Comparison of ENCODE assay signal across 10 mouse cellular contexts in the genomic region with DNA sequence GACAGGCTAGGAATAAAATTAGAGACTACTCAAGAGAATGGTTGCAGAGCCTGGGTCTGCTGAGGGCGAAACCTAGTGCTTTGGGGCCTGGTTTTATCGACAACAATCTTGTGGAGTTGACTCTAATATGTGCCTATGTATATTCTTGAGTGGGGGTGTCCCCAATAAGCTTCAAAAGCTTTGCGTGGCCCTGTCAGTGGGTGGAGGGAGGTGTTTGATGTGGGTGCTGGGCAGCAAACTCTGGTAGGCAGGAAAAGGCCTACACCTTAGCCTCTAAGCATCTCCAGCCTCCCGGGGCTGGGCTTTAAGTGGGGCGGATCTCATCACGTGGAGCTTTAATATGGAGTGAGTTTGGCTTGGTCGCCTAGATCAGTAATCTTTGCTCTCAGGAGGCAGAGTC. TPM values are rescaled to one million over a fixed set of nuclear protein-coding genes. Genes with fewer than 3 reads are reported as not detected.
A peak's percentile ranks its signal among the peaks of the same experiment; 100 is the strongest.
DNase-seq lines count a peak whose midpoint lies in the region; ATAC-seq and TF ChIP-seq lines count a peak whose summit lies in the region.
"Had no signal": no experiment of that assay in that cellular context is flagged by ENCODE, and none has a peak within 500 bp of the region (broad histone marks: within the 10 kb centered on the region; RNA-seq: fewer than 3 reads in every experiment).

No protein-coding gene starts in this region.

- peaks cover 27% of the 10 kb centered on the region; the same call in 1 of the 2 replicates for H3K4me1 ChIP-seq in kidney, embryonic 16.5 days (ENCODE audit: insufficient read depth, low read length)
- 0 out of 2 replicates have a peak, but pooled peaks cover 2% of the 10 kb centered on the region for H3K4me1 ChIP-seq in forebrain, postnatal 0 days (ENCODE audit: insufficient read depth)
- peaks cover 34% of the 10 kb centered on the region for H3K4me1 ChIP-seq in midbrain, embryonic 13.5 days (replicated peaks)

- no peak overlapping the region for H3K9ac ChIP-seq in kidney, embryonic 16.5 days (replicated peaks; ENCODE audit: low read length)
- 0 out of 2 replicates have a peak overlapping the region, but pooled peaks have one; percentile 14 for H3K9ac ChIP-seq in forebrain, postnatal 0 days
- H3K9ac ChIP-seq in midbrain, embryonic 13.5 days (replicated peaks) = no peak overlapping the region

- H3K36me3 ChIP-seq in kidney, embryonic 16.5 days (ENCODE audit: insufficient read depth, low read length) = peaks cover 9% of the 10 kb centered on the region; the same call in 1 of the 2 replicates
- H3K36me3 ChIP-seq in forebrain, postnatal 0 days (ENCODE audit: insufficient read depth) = peaks cover 69% of the 10 kb centered on the region
- H3K36me3 ChIP-seq in midbrain, embryonic 13.5 days = peaks cover 91% of the 10 kb centered on the region

- no peak overlapping the region for H3K27ac ChIP-seq in kidney, embryonic 16.5 days (ENCODE audit: low read length)
- H3K27ac ChIP-seq in forebrain, postnatal 0 days (ENCODE audit: low read depth, low read length) = no peak overlapping the region
- no peak overlapping the region for H3K27ac ChIP-seq in midbrain, embryonic 13.5 days

- TF ChIP-seq CTCF in forebrain, postnatal 0 days (IDR thresholded peaks at IDR 0.05; ENCODE audit: low read depth) = no peak

- WGBS in kidney, embryonic 16.5 days = 57% methylated on average over 7 of the region's 7 CpGs
- WGBS in forebrain, postnatal 0 days = 60% methylated on average over 7 of the region's 7 CpGs
- WGBS in midbrain, embryonic 13.5 days = 57% methylated on average over 7 of the region's 7 CpGs

- H3K4me3 ChIP-seq in kidney, embryonic 16.5 days (ENCODE audit: low read length) = peak overlapping the region; percentile 60
- no peak overlapping the region for H3K4me3 ChIP-seq in forebrain, postnatal 0 days (ENCODE audit: low read depth, low read length)
- no peak overlapping the region for H3K4me3 ChIP-seq in midbrain, embryonic 13.5 days (replicated peaks)

- peaks cover 15% of the 10 kb centered on the region for H3K27me3 ChIP-seq in kidney, embryonic 16.5 days (ENCODE audit: insufficient read depth, low read length)
- H3K27me3 ChIP-seq in forebrain, postnatal 0 days (ENCODE audit: insufficient read depth, low read length) = no peaks in the 10 kb centered on the region
- H3K27me3 ChIP-seq in midbrain, embryonic 13.5 days = peaks cover 49% of the 10 kb centered on the region

- no peak for DNase-seq in kidney, adult 8-10 months
- DNase-seq in T-cell, adult 2 months (ENCODE audit: low spot score) = peak; percentile 64
- DNase-seq in forebrain, postnatal 0 days = no peak
- no peak for DNase-seq in thymus, postnatal 10 days (ENCODE audit: low spot score in 2 of 2)
- DNase-seq in layer of hippocampus, adult 11-12 months (ENCODE audit: low spot score) = no peak
- DNase-seq: gastrocnemius, postnatal 10 days; layer of hippocampus, adult 9-11 months had no signal

- no peak for ATAC-seq in kidney, embryonic 16.5 days (ENCODE audit: low FRiP score, low TSS enrichment)
- no peak for ATAC-seq in forebrain, postnatal 0 days
- no peak for ATAC-seq in midbrain, embryonic 13.5 days

- H3K4me2 ChIP-seq in kidney, embryonic 16.5 days (replicated peaks; ENCODE audit: low read depth, low read length) = peak overlapping the region; percentile 94
- no peak overlapping the region for H3K4me2 ChIP-seq in forebrain, postnatal 0 days (ENCODE audit: low read depth)
- H3K4me2 ChIP-seq in midbrain, embryonic 13.5 days (replicated peaks) = peak overlapping the region; percentile 58

- H3K9me3 ChIP-seq in kidney, embryonic 16.5 days (ENCODE audit: low read length) = no peaks in the 10 kb centered on the region
- no peaks in the 10 kb centered on the region for H3K9me3 ChIP-seq in forebrain, postnatal 0 days (ENCODE audit: low read length)
- no peaks in the 10 kb centered on the region for H3K9me3 ChIP-seq in midbrain, embryonic 13.5 days

RNA-seq across cellular contexts. Expression of gene Sult2b1, which starts 14.5 kb away (rescaled TPM):
- polyA plus RNA-seq in kidney, embryonic 16.5 days (2015; fragmentation: Nextera tagmentation; extraction: Ambion mirVana) = 1.9 and 2.5 TPM in 2 replicates
- 6.5 and 8.9 TPM in 2 replicates for total RNA-seq in forebrain, postnatal 0 days (2014; rRNA removed)
- 9.6 and 10.0 TPM in 2 replicates for polyA plus RNA-seq in forebrain, postnatal 0 days (2015; fragmentation: Nextera tagmentation; extraction: Ambion mirVana)
- polyA plus RNA-seq in midbrain, embryonic 13.5 days (2015; fragmentation: Nextera tagmentation; extraction: Ambion mirVana) = 5.5 and 5.6 TPM in 2 replicates
- total RNA-seq: gastrocnemius, postnatal 10 days; neutrophil, adult 5-6 weeks had no signal

RNA-seq across cellular contexts. Expression of gene Lmtk3, which starts 15.4 kb away (rescaled TPM):
- polyA plus RNA-seq in kidney, embryonic 16.5 days (2015; fragmentation: Nextera tagmentation; extraction: Ambion mirVana) = 1.3 and 1.8 TPM in 2 replicates
- total RNA-seq in forebrain, postnatal 0 days (2014; rRNA removed) = 128 and 144 TPM in 2 replicates
- 8.9 and 12.5 TPM in 2 replicates for polyA plus RNA-seq in forebrain, postnatal 0 days (2015; fragmentation: Nextera tagmentation; extraction: Ambion mirVana)
- 22.8 and 24.0 TPM in 2 replicates for polyA plus RNA-seq in midbrain, embryonic 13.5 days (2015; fragmentation: Nextera tagmentation; extraction: Ambion mirVana)
- total RNA-seq: neutrophil, adult 5-6 weeks had no signal

RNA-seq across cellular contexts. Expression of gene Cyth2, which starts 15.4 kb away (rescaled TPM):
- polyA plus RNA-seq in kidney, embryonic 16.5 days (2015; fragmentation: Nextera tagmentation; extraction: Ambion mirVana) = 125 and 126 TPM in 2 replicates
- 253 and 270 TPM in 2 replicates for total RNA-seq in forebrain, postnatal 0 days (2014; rRNA removed)
- polyA plus RNA-seq in forebrain, postnatal 0 days (2015; fragmentation: Nextera tagmentation; extraction: Ambion mirVana) = 282 and 317 TPM in 2 replicates
- polyA plus RNA-seq in midbrain, embryonic 13.5 days (2015; fragmentation: Nextera tagmentation; extraction: Ambion mirVana) = 362 and 363 TPM in 2 replicates

RNA-seq across cellular contexts. Expression of gene Kcnj14, which starts 25.7 kb away (rescaled TPM):
- polyA plus RNA-seq in kidney, embryonic 16.5 days (2015; fragmentation: Nextera tagmentation; extraction: Ambion mirVana) = 1.9 TPM in 2 replicates
- 0.54 and 1.00 TPM in 2 replicates for total RNA-seq in forebrain, postnatal 0 days (2014; rRNA removed)
- 0.48 and 1.1 TPM in 2 replicates for polyA plus RNA-seq in forebrain, postnatal 0 days (2015; fragmentation: Nextera tagmentation; extraction: Ambion mirVana)
- 0.62 and 0.73 TPM in 2 replicates for polyA plus RNA-seq in midbrain, embryonic 13.5 days (2015; fragmentation: Nextera tagmentation; extraction: Ambion mirVana)

RNA-seq across cellular contexts. Expression of gene Grwd1, which starts 31.8 kb away (rescaled TPM):
- 87.4 and 87.9 TPM in 2 replicates for polyA plus RNA-seq in kidney, embryonic 16.5 days (2015; fragmentation: Nextera tagmentation; extraction: Ambion mirVana)
- 39.3 and 41.8 TPM in 2 replicates for total RNA-seq in forebrain, postnatal 0 days (2014; rRNA removed)
- 55.9 and 60.7 TPM in 2 replicates for polyA plus RNA-seq in forebrain, postnatal 0 days (2015; fragmentation: Nextera tagmentation; extraction: Ambion mirVana)
- polyA plus RNA-seq in midbrain, embryonic 13.5 days (2015; fragmentation: Nextera tagmentation; extraction: Ambion mirVana) = 39.9 and 41.7 TPM in 2 replicates
